Mouse (Mus musculus): Measurements from ENCODE around the gene Kcnmb3.

- TF ChIP-seq CTCF (IDR thresholded peaks at IDR 0.05; ENCODE audit: control insufficient read depth, insufficient read depth, insufficient read length): no peak
- no peak for TF ChIP-seq USF1 (IDR thresholded peaks at IDR 0.05; ENCODE audit: low read depth)
Measured at GRCm38 (mm10) chr3:32438716-32439115, 53.3 kb downstream of the Kcnmb3 start.

Data from C2C12 (cell line).